Comparison of ENCODE assay signal across 13 mouse cellular contexts in genomic region chr13:94869541-94869940, GRCm38 (mm10). TPM values are rescaled to one million over a fixed set of nuclear protein-coding genes. Genes with fewer than 3 reads are reported as not detected.
DNase-seq lines count a peak whose midpoint lies in the region; ATAC-seq and TF ChIP-seq lines count a peak whose summit lies in the region.
"Had no signal": no experiment of that assay in that cellular context is flagged by ENCODE, and none has a peak within 500 bp of the region (broad histone marks: within the 10 kb centered on the region; RNA-seq: fewer than 3 reads in every experiment).

No protein-coding gene starts in this region.

- H3K4me1 ChIP-seq in heart, embryonic 14.5 days (ENCODE audit: control insufficient read depth in 2 of 2, insufficient read depth in 2 of 2, low read length in 2 of 2) = peaks cover 2 to 7% of the 10 kb centered on the region in 2 experiments; a peak in 3 of 4 replicates
- 0 out of 2 replicates have a peak, but pooled peaks cover 4% of the 10 kb centered on the region for H3K4me1 ChIP-seq in midbrain, embryonic 14.5 days (ENCODE audit: control insufficient read depth, insufficient read depth, low read length)
- H3K4me1 ChIP-seq in midbrain, embryonic 15.5 days = peaks cover 6% of the 10 kb centered on the region; the same call in 1 of the 2 replicates
- no peaks in the 10 kb centered on the region; the same call in 1 of the 2 replicates for H3K4me1 ChIP-seq in intestine, postnatal 0 days (replicated peaks; ENCODE audit: control insufficient read depth, insufficient read depth, low read length)

- H3K36me3 ChIP-seq in heart, embryonic 14.5 days (ENCODE audit: control insufficient read depth, insufficient read depth, low read length) = no peaks in the 10 kb centered on the region
- H3K36me3 ChIP-seq in midbrain, embryonic 14.5 days (ENCODE audit: control insufficient read depth, insufficient read depth, low read length) = no peaks in the 10 kb centered on the region
- H3K36me3 ChIP-seq in midbrain, embryonic 15.5 days (replicated peaks) = no peaks in the 10 kb centered on the region
- no peaks in the 10 kb centered on the region for H3K36me3 ChIP-seq in intestine, postnatal 0 days (ENCODE audit: control insufficient read depth, insufficient read depth)

- peaks cover 84% of the 10 kb centered on the region for H3K27me3 ChIP-seq in heart, embryonic 14.5 days (ENCODE audit: control insufficient read depth, insufficient read depth, low read length)
- peaks cover 86% of the 10 kb centered on the region for H3K27me3 ChIP-seq in midbrain, embryonic 14.5 days (ENCODE audit: control insufficient read depth, insufficient read depth, low read length)
- peaks cover 85% of the 10 kb centered on the region for H3K27me3 ChIP-seq in midbrain, embryonic 15.5 days (replicated peaks)
- peaks cover 80% of the 10 kb centered on the region for H3K27me3 ChIP-seq in intestine, postnatal 0 days (replicated peaks; ENCODE audit: control insufficient read depth, insufficient read depth, low read length)
- H3K27me3 ChIP-seq: CH12.LX had no signal

- peak overlapping the region in 1 of 2 experiments; percentile 43; a peak in 1 of 4 replicates for H3K4me3 ChIP-seq in heart, embryonic 14.5 days (ENCODE audit: control insufficient read depth in 1 of 2, insufficient read depth in 1 of 2, low read depth in 1 of 2, low read length in 2 of 2)
- H3K4me3 ChIP-seq in midbrain, embryonic 14.5 days (replicated peaks; ENCODE audit: low read depth, low read length) = no peak overlapping the region
- H3K4me3 ChIP-seq in midbrain, embryonic 15.5 days = no peak overlapping the region
- peak overlapping the region; percentile 28 for H3K4me3 ChIP-seq in intestine, postnatal 0 days (ENCODE audit: low read depth, low read length)
- H3K4me3 ChIP-seq: myocyte had no signal

- 3% methylated on average over 8 of the region's 8 CpGs for WGBS in heart, embryonic 14.5 days
- 1% methylated on average over 8 of the region's 8 CpGs for WGBS in midbrain, embryonic 14.5 days
- WGBS in midbrain, embryonic 15.5 days = 3% methylated on average over 8 of the region's 8 CpGs
- WGBS in intestine, postnatal 0 days = 6% methylated on average over 8 of the region's 8 CpGs

- peak overlapping the region; percentile 78; the same call in 1 of the 2 replicates for H3K4me2 ChIP-seq in heart, embryonic 14.5 days (ENCODE audit: low read length)
- no peak overlapping the region; the same call in 1 of the 2 replicates for H3K4me2 ChIP-seq in midbrain, embryonic 14.5 days (ENCODE audit: low read length)
- H3K4me2 ChIP-seq in midbrain, embryonic 15.5 days = no peak overlapping the region
- H3K4me2 ChIP-seq in intestine, postnatal 0 days (replicated peaks; ENCODE audit: low read depth) = no peak overlapping the region; the same call in 1 of the 2 replicates

- no peak overlapping the region for H3K9ac ChIP-seq in heart, embryonic 14.5 days (ENCODE audit: low read length)
- no peak overlapping the region for H3K9ac ChIP-seq in midbrain, embryonic 14.5 days (replicated peaks; ENCODE audit: low read length)
- H3K9ac ChIP-seq in midbrain, embryonic 15.5 days = no peak overlapping the region
- H3K9ac ChIP-seq in intestine, postnatal 0 days (ENCODE audit: low read depth, low read length) = no peak overlapping the region

- no peak for TF ChIP-seq CTCF in intestine, postnatal 0 days (IDR thresholded peaks at IDR 0.05; ENCODE audit: low read depth)

- H3K27ac ChIP-seq in heart, embryonic 14.5 days (replicated peaks in 1 of 2; ENCODE audit: control insufficient read depth in 1 of 2, insufficient read depth in 1 of 2, low read depth in 2 of 2, low read length in 2 of 2) = no peak overlapping the region
- no peak overlapping the region for H3K27ac ChIP-seq in midbrain, embryonic 14.5 days (replicated peaks; ENCODE audit: low read depth, low read length)
- no peak overlapping the region for H3K27ac ChIP-seq in midbrain, embryonic 15.5 days
- H3K27ac ChIP-seq in intestine, postnatal 0 days (ENCODE audit: low read depth, low read length) = no peak overlapping the region

- no peaks in the 10 kb centered on the region for H3K9me3 ChIP-seq in heart, embryonic 14.5 days (ENCODE audit: control insufficient read depth, low read length)
- H3K9me3 ChIP-seq in midbrain, embryonic 14.5 days (ENCODE audit: control insufficient read depth, low read length) = no peaks in the 10 kb centered on the region
- H3K9me3 ChIP-seq in midbrain, embryonic 15.5 days = no peaks in the 10 kb centered on the region
- H3K9me3 ChIP-seq in intestine, postnatal 0 days (ENCODE audit: control insufficient read depth) = no peaks in the 10 kb centered on the region

- no peak for ATAC-seq in heart, embryonic 14.5 days (ENCODE audit: insufficient number of reproducible peaks, insufficient read depth, low FRiP score, low read depth)
- no peak for ATAC-seq in midbrain, embryonic 14.5 days (ENCODE audit: low FRiP score, low TSS enrichment)
- ATAC-seq in midbrain, embryonic 15.5 days (replicated peaks) = no peak
- ATAC-seq in intestine, postnatal 0 days = no peak

- DNase-seq in heart, adult 18-20 months = no peak
- DNase-seq in midbrain, embryonic 14.5 days = peak; percentile 26
- DNase-seq in spleen, adult 12 weeks (ENCODE audit: low spot score) = no peak
- DNase-seq in cerebellum, postnatal 4 days (ENCODE audit: low spot score in 2 of 2) = no peak
- DNase-seq: layer of hippocampus, adult 9-11 months; lung, adult 18-20 months; thymus, adult 18-20 months had no signal

RNA-seq across cellular contexts. Expression of gene Otp, which starts 5.9 kb away (rescaled TPM):
- not detected in 2 replicates for polyA plus RNA-seq in heart, embryonic 14.5 days (2014; fragmentation: Nextera tagmentation; extraction: Ambion mirVana)
- total RNA-seq in heart, adult 18-20 months (2021) = not detected
- 5.3 and 5.4 TPM in 2 replicates for polyA plus RNA-seq in midbrain, embryonic 14.5 days (2014; fragmentation: Nextera tagmentation; extraction: Ambion mirVana)
- polyA plus RNA-seq in midbrain, embryonic 15.5 days (2015; fragmentation: Nextera tagmentation; extraction: Ambion mirVana) = 2.3 and 4.7 TPM in 2 replicates
- polyA plus RNA-seq in intestine, postnatal 0 days (2015; fragmentation: Nextera tagmentation; extraction: Ambion mirVana) = not detected in 2 replicates
- total RNA-seq: CH12.LX; common myeloid progenitor, adult 5-6 weeks had no signal
- polyA plus RNA-seq: myocyte had no signal
